16 mouse cellular contexts compared by ENCODE assay signal in genomic region chr16:47418680-47419252, GRCm38 (mm10).
DNase-seq lines count a peak whose midpoint lies in the region; ATAC-seq and TF ChIP-seq lines count a peak whose summit lies in the region.
"Had no signal": no experiment of that assay in that cellular context is flagged by ENCODE, and none has a peak within 500 bp of the region (broad histone marks: within the 10 kb centered on the region; RNA-seq: fewer than 3 reads in every experiment).

No protein-coding gene starts in this region.

- WGBS in kidney, embryonic 15.5 days: 38% methylated on average over 3 of the region's 3 CpGs
- WGBS in lung, postnatal 0 days: 22% methylated on average over 3 of the region's 3 CpGs
- 29% methylated on average over 3 of the region's 3 CpGs for WGBS in forebrain, embryonic 16.5 days

- ATAC-seq in kidney, embryonic 15.5 days (replicated peaks; ENCODE audit: low FRiP score): peak; percentile 86
- peak; percentile 32; the same call in 1 of the 2 replicates for ATAC-seq in lung, postnatal 0 days
- ATAC-seq in forebrain, embryonic 16.5 days: peak; percentile 26; the same call in 1 of the 2 replicates
- ATAC-seq: inflammation-experienced regulatory T-cells, adult 6 months had no signal

- TF ChIP-seq EP300 in lung, postnatal 0 days (IDR thresholded peaks at IDR 0.05): no peak

- intact Hi-C loops in heart, postnatal 14 days (cut with DNase I): no loop called here

- no peak for DNase-seq in kidney, adult 9 months
- peak; percentile 30 for DNase-seq in lung, postnatal 0 days (ENCODE audit: low spot score)
- no peak for DNase-seq in lung, postnatal 14 days
- DNase-seq in embryo, embryonic 11 days: peak; percentile 2
- no peak for DNase-seq in heart, postnatal 14 days
- DNase-seq in layer of hippocampus, postnatal 25 days (ENCODE audit: extremely low spot score in 1 of 2, low spot score in 1 of 2): no peak
- DNase-seq: adrenal gland, postnatal 10 days; cerebellum, postnatal 25 days; liver; right cerebral cortex, postnatal 4 days had no signal

- TF ChIP-seq CTCF in lung, postnatal 0 days (IDR thresholded peaks at IDR 0.05): no peak

- no peak overlapping the region for H3K27ac ChIP-seq in kidney, embryonic 15.5 days
- H3K27ac ChIP-seq in lung, postnatal 0 days (ENCODE audit: low read length): no peak overlapping the region
- no peak overlapping the region for H3K27ac ChIP-seq in forebrain, embryonic 16.5 days (ENCODE audit: low read length)
- H3K27ac ChIP-seq: left cerebral cortex, adult 2 months; neural tube, embryonic 13.5 days had no signal

- H3K9ac ChIP-seq in kidney, embryonic 15.5 days: no peak overlapping the region
- no peak overlapping the region for H3K9ac ChIP-seq in lung, postnatal 0 days (replicated peaks; ENCODE audit: low read depth)
- H3K9ac ChIP-seq in forebrain, embryonic 16.5 days (replicated peaks; ENCODE audit: low read depth, low read length): no peak overlapping the region
- H3K9ac ChIP-seq: heart, embryonic 12.5 days; neural tube, embryonic 13.5 days had no signal

- no peaks in the 10 kb centered on the region for H3K36me3 ChIP-seq in kidney, embryonic 15.5 days
- no peaks in the 10 kb centered on the region for H3K36me3 ChIP-seq in lung, postnatal 0 days (ENCODE audit: insufficient read depth, low read length)
- H3K36me3 ChIP-seq in forebrain, embryonic 16.5 days (ENCODE audit: control insufficient read depth, insufficient read depth): no peaks in the 10 kb centered on the region
- H3K36me3 ChIP-seq: heart, embryonic 12.5 days; neural tube, embryonic 13.5 days had no signal

- H3K27me3 ChIP-seq in kidney, embryonic 15.5 days: no peaks in the 10 kb centered on the region
- H3K27me3 ChIP-seq in lung, postnatal 0 days (replicated peaks; ENCODE audit: insufficient read depth, low read length): no peaks in the 10 kb centered on the region
- no peaks in the 10 kb centered on the region for H3K27me3 ChIP-seq in forebrain, embryonic 16.5 days (replicated peaks; ENCODE audit: control insufficient read depth, insufficient read depth, low read length)
- H3K27me3 ChIP-seq: heart, embryonic 12.5 days; neural tube, embryonic 13.5 days had no signal

- no peaks in the 10 kb centered on the region for H3K9me3 ChIP-seq in kidney, embryonic 15.5 days (replicated peaks)
- no peaks in the 10 kb centered on the region for H3K9me3 ChIP-seq in lung, postnatal 0 days (ENCODE audit: low read length)
- H3K9me3 ChIP-seq in forebrain, embryonic 16.5 days (ENCODE audit: control insufficient read depth, low read length): no peaks in the 10 kb centered on the region
- H3K9me3 ChIP-seq: heart, embryonic 12.5 days; neural tube, embryonic 13.5 days had no signal

- H3K4me3 ChIP-seq in kidney, embryonic 15.5 days (replicated peaks): no peak overlapping the region
- no peak overlapping the region for H3K4me3 ChIP-seq in lung, postnatal 0 days (ENCODE audit: low read depth, low read length)
- no peak overlapping the region for H3K4me3 ChIP-seq in forebrain, embryonic 16.5 days (replicated peaks; ENCODE audit: low read length)
- H3K4me3 ChIP-seq: heart, embryonic 12.5 days; left cerebral cortex, adult 2 months; neural tube, embryonic 13.5 days had no signal

- H3K4me2 ChIP-seq in kidney, embryonic 15.5 days: no peak overlapping the region
- no peak overlapping the region for H3K4me2 ChIP-seq in lung, postnatal 0 days (replicated peaks; ENCODE audit: low read depth, low read length)
- no peak overlapping the region for H3K4me2 ChIP-seq in forebrain, embryonic 16.5 days (ENCODE audit: low read length)
- H3K4me2 ChIP-seq: heart, embryonic 12.5 days; neural tube, embryonic 13.5 days had no signal

- H3K4me1 ChIP-seq in kidney, embryonic 15.5 days: 0 out of 2 replicates have a peak, but pooled peaks cover 5% of the 10 kb centered on the region
- H3K4me1 ChIP-seq in lung, postnatal 0 days (ENCODE audit: insufficient read depth, low read depth, low read length): no peaks in the 10 kb centered on the region
- no peaks in the 10 kb centered on the region for H3K4me1 ChIP-seq in forebrain, embryonic 16.5 days (replicated peaks; ENCODE audit: control insufficient read depth, insufficient read depth, low read length)
- H3K4me1 ChIP-seq: heart, embryonic 12.5 days; neural tube, embryonic 13.5 days had no signal

Comparison
In these comparisons a context has a peak if more than half of its experiments do, and no peak if none do; other contexts are left out.
1. DNase-seq: peak in lung, postnatal 0 days (single experiment) and embryo, embryonic 11 days (single experiment); none in kidney, adult 9 months (single experiment), lung, postnatal 14 days (single experiment), heart, postnatal 14 days (0 of 2) and layer of hippocampus, postnatal 25 days (0 of 2).
2. ATAC-seq: peak in every context shown above with its lines; median percentile 86 in kidney, embryonic 15.5 days; 32 in lung, postnatal 0 days; 26 in forebrain, embryonic 16.5 days.